Mouse (Mus musculus) limb, embryonic 13.5 days (tissue): ENCODE measurements at regions not wholly inside any gene's neighbourhood (a gene's known extent, or its start where the extent isn't known, plus 50 kb on each side); places are given as distances from the start of the nearest gene placed in this dataset.
A peak's percentile ranks its signal among the peaks of the same experiment; 100 is the strongest.

Experiments used
- ATAC-seq: fragments of 200-750 bp; cut with Nextera tagmentation; 2 replicates; pipeline ENCODE4 v1.8.0; 2017; ENCODE audit warnings: low read depth, moderate number of reproducible peaks, moderate TSS enrichment; ENCODE audit not compliant: low FRiP score
- H3K27ac ChIP-seq: fragments of 300-500 bp; sonication (generic); 2 replicates; pipeline ENCODE4 v1.5.1; 2015; ENCODE audit warnings: inconsistent platforms, mild to moderate bottlenecking, moderate library complexity
- H3K27me3 ChIP-seq: fragments of 300-500 bp; sonication (generic); 2 replicates; pipeline ENCODE4 v1.6.1; 2015; ENCODE audit warnings: mild to moderate bottlenecking, inconsistent platforms
- H3K36me3 ChIP-seq: fragments of 300-500 bp; sonication (generic); 2 replicates; pipeline ENCODE4 v1.6.1; 2015; ENCODE audit warnings: inconsistent platforms, mild to moderate bottlenecking, moderate library complexity
- H3K4me1 ChIP-seq: fragments of 300-500 bp; sonication (generic); 2 replicates; pipeline ENCODE4 v1.6.1; 2015; ENCODE audit warnings: inconsistent platforms
- H3K4me2 ChIP-seq: fragments of 300-500 bp; sonication (generic); replicated peaks from 2 replicates; pipeline ENCODE4 v1.6.1; 2015; ENCODE audit warnings: inconsistent platforms, mild to moderate bottlenecking, moderate library complexity
- H3K4me3 ChIP-seq: fragments of 300-500 bp; sonication (generic); 2 replicates; pipeline ENCODE4 v1.5.1; 2015; ENCODE audit warnings: moderate library complexity, mild to moderate bottlenecking, inconsistent platforms
- H3K9ac ChIP-seq: fragments of 300-500 bp; sonication (generic); 2 replicates; pipeline ENCODE4 v1.6.1; 2015; ENCODE audit warnings: mild to moderate bottlenecking, inconsistent platforms
- H3K9me3 ChIP-seq: fragments of 300-500 bp; sonication (generic); 2 replicates; pipeline ENCODE4 v1.6.1; 2016; ENCODE audit warnings: inconsistent platforms
- WGBS: fragments of 180-500 bp; shearing (Covaris S2); methylation state at CpG from one replicate; pipeline ENCODE4 v1.1.7; 2015; 5-methylcytosine and 5-hydroxymethylcytosine counted together

- 75% methylated on average over 3 of the region's 3 CpGs for WGBS
- H3K4me1 ChIP-seq, result no peaks in the 10 kb centered on the region
- no peaks in the 10 kb centered on the region for H3K36me3 ChIP-seq
- H3K4me2 ChIP-seq, result no peak overlapping the region
- H3K9ac ChIP-seq, result no peak overlapping the region
- no peak for ATAC-seq
- H3K4me3 ChIP-seq, result no peak overlapping the region
- H3K9me3 ChIP-seq, result no peaks in the 10 kb centered on the region
- H3K27me3 ChIP-seq, result no peaks in the 10 kb centered on the region
- H3K27ac ChIP-seq, result no peak overlapping the region
Observed at GRCm38 (mm10) chr1:122393660-122394355, 826.0 kb upstream of the Ddx18 start.

- no peaks in the 10 kb centered on the region for H3K36me3 ChIP-seq
- H3K27me3 ChIP-seq, result 0 out of 2 replicates have a peak, but pooled peaks cover 3% of the 10 kb centered on the region
- H3K4me1 ChIP-seq, result no peaks in the 10 kb centered on the region
- ATAC-seq, result peak; percentile 79
- 91% methylated on average over 16 of the region's 16 CpGs for WGBS
- no peak overlapping the region for H3K4me3 ChIP-seq
- peaks cover 3% of the 10 kb centered on the region; the same call in 1 of the 2 replicates for H3K9me3 ChIP-seq
- H3K27ac ChIP-seq, result no peak overlapping the region
- H3K9ac ChIP-seq, result no peak overlapping the region
- H3K4me2 ChIP-seq, result no peak overlapping the region
Observed at GRCm38 (mm10) chr1:122357015-122357414, 789.2 kb upstream of the Ddx18 start.

DNA sequence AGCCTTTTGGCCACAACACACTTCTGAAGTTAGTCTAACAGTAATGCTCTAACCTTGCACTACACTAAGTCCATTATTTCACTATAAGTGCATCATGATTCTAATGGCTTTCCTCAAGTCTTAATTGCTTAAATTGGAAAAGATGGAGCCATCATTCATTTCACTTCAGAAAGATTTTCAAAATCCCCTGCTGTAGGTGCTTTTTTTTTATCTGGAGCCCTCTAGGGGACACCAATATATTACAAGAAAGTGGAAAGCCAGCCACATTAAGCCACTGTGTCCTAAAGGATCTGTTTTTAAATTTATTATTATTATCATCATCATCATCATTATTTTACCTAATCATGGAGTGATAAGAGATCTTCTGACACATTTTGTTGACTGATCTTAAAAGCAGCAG lies 783.7 kb upstream of the Ddx18 start:
- H3K36me3 ChIP-seq, result no peaks in the 10 kb centered on the region
- no peak overlapping the region for H3K9ac ChIP-seq
- H3K27me3 ChIP-seq, result no peaks in the 10 kb centered on the region
- H3K4me1 ChIP-seq, result no peaks in the 10 kb centered on the region
- H3K27ac ChIP-seq, result no peak overlapping the region
- ATAC-seq, result no peak
- no peak overlapping the region for H3K4me2 ChIP-seq
- H3K4me3 ChIP-seq, result no peak overlapping the region
- H3K9me3 ChIP-seq, result no peaks in the 10 kb centered on the region

DNA sequence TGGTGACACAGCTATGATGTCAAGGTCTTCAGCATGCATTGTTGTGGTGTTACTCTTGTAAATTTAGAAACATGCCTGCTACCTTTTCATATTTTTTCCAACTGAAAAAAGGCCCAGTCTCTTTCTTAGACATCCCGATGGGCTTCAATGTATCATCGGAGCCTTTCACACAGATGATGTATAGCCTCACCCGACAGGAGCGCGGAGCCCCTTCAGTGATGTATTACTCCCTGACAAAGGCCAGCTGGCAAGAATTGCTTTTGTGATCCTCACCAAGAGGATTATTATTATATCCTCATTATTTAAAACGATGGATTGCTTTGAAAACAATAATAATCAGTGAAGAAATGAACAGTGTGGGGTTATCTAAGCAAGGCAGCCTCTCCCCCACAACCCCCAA lies 765.5 kb upstream of the Ddx18 start:
- Histone ChIP-seq H3K4me2 (no peak overlapping the region), H3K27ac (no peak overlapping the region), H3K9ac (no peak overlapping the region), H3K4me3 (no peak overlapping the region), H3K27me3 (no peaks in the 10 kb centered on the region), H3K9me3 (no peaks in the 10 kb centered on the region), H3K4me1 (no peaks in the 10 kb centered on the region), H3K36me3 (no peaks in the 10 kb centered on the region)
- WGBS, result 79% methylated on average over 6 of the region's 6 CpGs
- no peak for ATAC-seq

GRCm38 (mm10) chr1:122328276-122328675 lies 760.5 kb upstream of the Ddx18 start:
- ATAC-seq, result no peak
- no peak overlapping the region for H3K4me2 ChIP-seq
- no peaks in the 10 kb centered on the region for H3K27me3 ChIP-seq
- no peak overlapping the region for H3K4me3 ChIP-seq
- no peaks in the 10 kb centered on the region for H3K4me1 ChIP-seq
- H3K27ac ChIP-seq, result no peak overlapping the region
- no peaks in the 10 kb centered on the region for H3K36me3 ChIP-seq
- no peaks in the 10 kb centered on the region for H3K9me3 ChIP-seq
- H3K9ac ChIP-seq, result no peak overlapping the region
- WGBS, result 47% methylated on average over 1 of the region's 1 CpGs
